Mouse (Mus musculus) forebrain, postnatal 0 days (tissue): ENCODE measurements around the gene Bmpr1b. TPM values are rescaled to one million over a fixed set of nuclear protein-coding genes. Genes with fewer than 3 reads are reported as not detected.

Experiments
- ATAC-seq: fragments of 200-750 bp; cut with Nextera tagmentation; 2 replicates; pipeline ENCODE4 v1.8.0; 2017; ENCODE audit warnings: mild to moderate bottlenecking, moderate library complexity
- DNase-seq: peaks from one replicate; pipeline ENCODE4 v3.0.0-alpha.2; 2015
- H3K27ac ChIP-seq: fragments of 300-500 bp; sonication (generic); 2 replicates; pipeline ENCODE4 v1.5.1; 2014; ENCODE audit warnings: low read depth, mild to moderate bottlenecking, antibody characterized with exemption, low read length, moderate library complexity, mixed read lengths
- H3K27me3 ChIP-seq: fragments of 300-500 bp; sonication (generic); 2 replicates; pipeline ENCODE4 v1.6.1; 2014; ENCODE audit warnings: mild to moderate bottlenecking, low read length, mixed read lengths; ENCODE audit not compliant: insufficient read depth
- H3K36me3 ChIP-seq: fragments of 300-500 bp; sonication (generic); 2 replicates; pipeline ENCODE4 v1.6.1; 2014; ENCODE audit warnings: mild to moderate bottlenecking, moderate library complexity; ENCODE audit not compliant: insufficient read depth
- H3K4me1 ChIP-seq: fragments of 300-500 bp; sonication (generic); 2 replicates; pipeline ENCODE4 v1.6.1; 2014; ENCODE audit warnings: antibody characterized with exemption; ENCODE audit not compliant: insufficient read depth
- H3K4me2 ChIP-seq: fragments of 300-500 bp; sonication (generic); 2 replicates; pipeline ENCODE4 v1.6.1; 2014; ENCODE audit warnings: low read depth, mild to moderate bottlenecking, moderate library complexity
- H3K4me3 ChIP-seq: fragments of 300-500 bp; sonication (generic); 2 replicates; pipeline ENCODE4 v1.5.1; 2014; ENCODE audit warnings: low read depth, low read length, mixed read lengths
- H3K9ac ChIP-seq: fragments of 300-500 bp; sonication (generic); 2 replicates; pipeline ENCODE4 v1.6.1; 2014; ENCODE audit warnings: mild to moderate bottlenecking
- H3K9me3 ChIP-seq: fragments of 300-500 bp; sonication (generic); 2 replicates; pipeline ENCODE4 v1.6.1; 2016; ENCODE audit warnings: low read length
- CTCF ChIP-seq: sonication (generic); IDR thresholded peaks from 2 replicates; pipeline ENCODE4 v1.5.1; 2016; ENCODE audit warnings: antibody characterized with exemption, control low read depth, low read depth
- WGBS: fragments of 180-500 bp; shearing (Covaris S2); extraction: QIAGEN DNeasy Blood & Tissue Kit; methylation state at CpG from one replicate; pipeline ENCODE4 v1.1.7; 2014; 5-methylcytosine and 5-hydroxymethylcytosine counted together
- polyA plus RNA-seq: library from polyadenylated mRNA; unstranded; fragments of >200 nt; fragmentation: Nextera tagmentation; extraction: Ambion mirVana; gene quantifications from 2 replicates; pipeline ENCODE4 v1.2.1, GENCODE M21; 2015
- total RNA-seq: library from RNA; depleted of rRNA; stranded (reverse); fragments of >200 nt; gene quantifications from 2 replicates; pipeline ENCODE4 v1.2.3, GENCODE M21; 2014

Bmpr1b gene
- total and polyA plus RNA-seq, 2 experiments from 2014 or later: 3.0 to 7.4 TPM

DNA sequence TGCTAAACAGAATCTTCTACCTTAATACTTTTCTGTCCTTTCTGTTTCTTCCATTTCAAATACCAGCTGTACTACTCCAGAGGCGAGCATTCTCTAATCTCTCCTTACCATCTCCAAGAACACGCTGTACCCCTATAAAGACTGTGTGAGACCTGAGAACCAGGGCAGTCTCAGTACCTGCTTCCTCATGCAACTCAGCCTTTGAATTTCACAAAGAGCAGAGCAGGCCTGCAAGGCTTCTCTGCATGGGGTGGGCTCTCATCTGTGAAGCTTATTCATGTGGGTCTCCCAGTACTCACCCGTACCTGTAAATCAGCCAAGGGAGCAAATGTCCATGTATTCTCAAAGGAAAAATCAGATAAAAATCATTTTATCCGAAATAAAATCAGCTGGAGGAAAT is 203.0 kb downstream of the Bmpr1b start:
- no peak overlapping the region for H3K9ac ChIP-seq
- DNase-seq (no peak), ATAC-seq (no peak)
- no peak overlapping the region for H3K4me3 ChIP-seq
- H3K27ac ChIP-seq: no peak overlapping the region
- H3K36me3 ChIP-seq: no peaks in the 10 kb centered on the region
- no peak overlapping the region for H3K4me2 ChIP-seq
- TF ChIP-seq CTCF: no peak
- H3K9me3 ChIP-seq: no peaks in the 10 kb centered on the region
- WGBS: 58% methylated on average over 4 of the region's 4 CpGs
- H3K4me1 ChIP-seq: no peaks in the 10 kb centered on the region
- no peaks in the 10 kb centered on the region for H3K27me3 ChIP-seq

DNA sequence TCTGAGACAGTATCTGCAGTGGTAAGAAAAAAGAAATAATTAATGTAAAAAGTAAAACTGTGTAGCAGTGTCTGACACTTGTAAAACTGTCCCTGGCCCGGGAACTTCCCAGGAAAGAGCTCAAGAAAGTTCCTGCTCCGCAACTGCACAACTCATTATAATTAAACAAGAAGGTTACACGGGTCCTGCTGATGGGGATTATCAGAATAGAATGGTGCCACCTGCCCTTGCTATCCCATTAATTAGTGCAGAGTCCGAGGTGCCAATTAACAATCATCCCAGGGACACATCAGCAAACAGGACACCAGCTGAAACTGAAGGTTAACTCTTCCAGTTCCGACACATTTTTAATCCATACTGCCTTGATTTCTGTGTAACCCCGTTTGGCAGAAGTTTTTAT is 216.3 kb downstream of the Bmpr1b start:
- no peaks in the 10 kb centered on the region for H3K27me3 ChIP-seq
- TF ChIP-seq CTCF: no peak
- H3K27ac ChIP-seq: no peak overlapping the region
- DNase-seq (no peak), ATAC-seq (no peak)
- 8% methylated on average over 6 of the region's 6 CpGs for WGBS
- no peaks in the 10 kb centered on the region for H3K36me3 ChIP-seq
- peaks cover 3% of the 10 kb centered on the region; the same call in 1 of the 2 replicates for H3K4me1 ChIP-seq
- no peak overlapping the region for H3K9ac ChIP-seq
- H3K4me3 ChIP-seq: no peak overlapping the region
- H3K4me2 ChIP-seq: no peak overlapping the region
- no peaks in the 10 kb centered on the region for H3K9me3 ChIP-seq

DNA sequence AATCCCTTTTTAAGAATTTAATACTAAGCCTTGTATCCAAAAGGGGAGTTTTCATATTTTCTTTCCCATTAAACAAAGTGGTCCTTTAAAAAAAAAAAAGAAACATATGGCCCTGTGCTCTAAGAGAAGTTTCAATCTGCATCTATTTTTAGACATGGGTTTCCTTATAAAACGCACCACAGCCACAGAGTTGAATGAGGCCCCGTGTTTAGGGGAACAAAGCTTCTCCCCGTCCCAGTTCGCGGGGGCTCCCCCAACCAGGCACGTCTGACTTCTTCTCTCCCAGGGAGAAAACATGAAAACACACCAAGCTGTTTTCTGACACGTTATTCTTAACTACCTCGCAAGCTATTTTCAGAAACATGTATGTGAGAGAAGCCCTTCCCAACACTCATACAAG is 218.6 kb downstream of the Bmpr1b start:
- Histone ChIP-seq H3K4me1 (peaks cover 3% of the 10 kb centered on the region; the same call in 1 of the 2 replicates), H3K9me3 (no peaks in the 10 kb centered on the region), H3K4me2 (no peak overlapping the region), H3K27ac (no peak overlapping the region), H3K9ac (no peak overlapping the region), H3K36me3 (no peaks in the 10 kb centered on the region), H3K27me3 (no peaks in the 10 kb centered on the region), H3K4me3 (no peak overlapping the region)
- DNase-seq (no peak), ATAC-seq (no peak)
- 32% methylated on average over 8 of the region's 8 CpGs for WGBS
- TF ChIP-seq CTCF: no peak

DNA sequence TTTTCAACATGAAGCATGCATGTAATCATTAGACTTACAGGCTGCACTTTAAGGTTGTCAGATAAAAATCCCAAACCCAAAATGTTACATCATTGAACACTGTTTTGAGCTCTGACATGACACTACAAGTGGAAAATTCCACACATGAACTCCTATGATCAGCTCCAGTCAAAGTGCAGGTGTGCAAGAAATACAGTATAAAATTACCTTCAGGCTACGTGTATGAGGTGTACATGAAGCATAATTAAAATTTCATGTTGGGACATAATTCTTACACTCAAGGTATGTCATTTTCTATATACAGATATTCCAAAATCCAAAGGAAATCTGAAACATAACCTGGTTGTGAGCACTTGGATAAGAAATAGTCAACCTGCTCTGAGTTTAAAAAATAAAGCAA is 220.7 kb downstream of the Bmpr1b start:
- DNase-seq: no peak
- Histone ChIP-seq H3K9me3 (no peaks in the 10 kb centered on the region), H3K4me2 (no peak overlapping the region), H3K27me3 (no peaks in the 10 kb centered on the region), H3K9ac (no peak overlapping the region), H3K36me3 (no peaks in the 10 kb centered on the region), H3K27ac (no peak overlapping the region), H3K4me1 (peaks cover 3% of the 10 kb centered on the region; the same call in 1 of the 2 replicates), H3K4me3 (no peak overlapping the region)
- 91% methylated on average over 1 of the region's 1 CpGs for WGBS
- ATAC-seq: no peak
- no peak for TF ChIP-seq CTCF

DNA sequence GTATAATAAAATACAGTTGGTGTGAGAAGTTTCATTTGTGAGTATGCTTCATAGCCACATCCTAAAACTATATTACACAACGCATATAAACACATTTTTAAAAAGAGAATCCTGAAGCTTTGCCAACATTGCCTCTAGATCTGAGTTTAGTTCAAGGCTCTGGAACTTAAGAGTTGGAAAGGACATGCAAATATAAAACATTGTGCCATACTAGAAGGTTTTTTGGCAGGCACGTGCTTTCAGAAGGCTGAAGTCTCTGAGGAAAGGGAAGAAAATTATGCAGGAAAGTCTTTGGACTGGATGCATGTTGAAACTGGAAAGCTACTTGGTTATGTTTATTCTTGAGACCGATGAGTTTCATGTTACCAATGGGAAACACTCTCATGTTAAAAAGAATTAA is 221.1 kb downstream of the Bmpr1b start:
- H3K9ac ChIP-seq: no peak overlapping the region
- DNase-seq (no peak), ATAC-seq (no peak; the same call in 1 of the 2 replicates)
- no peaks in the 10 kb centered on the region for H3K27me3 ChIP-seq
- TF ChIP-seq CTCF: no peak
- H3K36me3 ChIP-seq: no peaks in the 10 kb centered on the region
- no peak overlapping the region for H3K4me3 ChIP-seq
- H3K27ac ChIP-seq: no peak overlapping the region
- 60% methylated on average over 3 of the region's 3 CpGs for WGBS
- H3K4me2 ChIP-seq: no peak overlapping the region
- H3K9me3 ChIP-seq: no peaks in the 10 kb centered on the region
- H3K4me1 ChIP-seq: peaks cover 3% of the 10 kb centered on the region; the same call in 1 of the 2 replicates

DNA sequence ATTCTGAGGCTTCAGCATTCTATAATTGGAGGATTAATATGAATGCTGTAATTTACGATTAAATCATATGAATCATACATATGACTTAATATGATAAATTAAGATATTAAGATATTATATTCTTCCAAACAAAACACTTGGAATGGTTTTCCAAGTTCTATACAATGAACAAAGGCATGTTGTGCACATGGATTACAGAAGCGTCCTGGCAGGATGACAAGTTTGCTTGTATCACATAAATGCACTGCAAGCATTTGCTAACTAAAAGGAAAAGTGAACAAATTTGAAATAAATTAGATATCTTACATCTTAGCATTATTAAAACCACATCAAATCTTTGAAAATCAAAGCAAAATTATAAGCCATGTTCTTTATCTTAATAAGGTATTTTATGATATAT is 222.4 kb downstream of the Bmpr1b start:
- Histone ChIP-seq H3K4me1 (peaks cover 3% of the 10 kb centered on the region; the same call in 1 of the 2 replicates), H3K4me2 (no peak overlapping the region), H3K27me3 (no peaks in the 10 kb centered on the region), H3K4me3 (no peak overlapping the region), H3K27ac (no peak overlapping the region), H3K36me3 (no peaks in the 10 kb centered on the region), H3K9me3 (no peaks in the 10 kb centered on the region), H3K9ac (no peak overlapping the region)
- ATAC-seq (no peak), DNase-seq (no peak)
- WGBS: 63% methylated on average over 2 of the region's 2 CpGs
- TF ChIP-seq CTCF: no peak

DNA sequence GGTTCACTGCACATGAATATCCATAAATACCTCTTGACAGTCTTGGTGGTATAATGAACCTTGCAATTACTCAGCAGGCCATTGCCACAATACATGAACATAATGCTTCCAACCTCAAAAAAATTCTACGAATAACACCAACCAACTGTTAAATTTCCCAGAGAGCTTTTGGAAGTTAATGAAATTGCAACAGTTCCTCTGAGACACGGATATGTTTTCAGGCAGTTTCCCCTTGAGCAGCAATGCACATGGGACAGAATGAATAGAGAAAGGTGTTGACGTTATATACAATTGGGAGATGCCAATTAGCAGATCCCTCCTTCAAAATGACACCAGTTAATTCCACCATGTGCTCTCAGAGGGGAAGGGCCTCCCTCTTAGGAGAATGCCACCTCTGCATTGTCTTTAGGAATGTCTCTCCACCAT is 225.9 kb downstream of the Bmpr1b start:
- H3K4me2 ChIP-seq: no peak overlapping the region
- no peak overlapping the region for H3K27ac ChIP-seq
- H3K36me3 ChIP-seq: no peaks in the 10 kb centered on the region
- no peak overlapping the region for H3K4me3 ChIP-seq
- 9% methylated on average over 3 of the region's 3 CpGs for WGBS
- no peak for DNase-seq
- no peak for TF ChIP-seq CTCF
- ATAC-seq: no peak
- no peak overlapping the region for H3K9ac ChIP-seq
- H3K27me3 ChIP-seq: no peaks in the 10 kb centered on the region
- no peaks in the 10 kb centered on the region for H3K9me3 ChIP-seq
- H3K4me1 ChIP-seq: no peaks in the 10 kb centered on the region
